ENCODE assay signal across 27 mouse cellular contexts in genomic region chr19:32199133-32199532, GRCm38 (mm10).
DNase-seq lines count a peak whose midpoint lies in the region; ATAC-seq and TF ChIP-seq lines count a peak whose summit lies in the region.
"Had no signal": no experiment of that assay in that cellular context is flagged by ENCODE, and none has a peak within 500 bp of the region (broad histone marks: within the 10 kb centered on the region; RNA-seq: fewer than 3 reads in every experiment).

No protein-coding gene starts in this region.

- H3K4me2 ChIP-seq in lung, embryonic 14.5 days: no peak overlapping the region
- H3K4me2 ChIP-seq in stomach, embryonic 16.5 days (ENCODE audit: low read depth, low read length): no peak overlapping the region
- no peak overlapping the region for H3K4me2 ChIP-seq in stomach, postnatal 0 days (replicated peaks; ENCODE audit: low read depth)
- H3K4me2 ChIP-seq: embryonic facial prominence, embryonic 13.5 days; forebrain, embryonic 13.5 days; heart, embryonic 15.5 days; hindbrain, embryonic 14.5 days; limb, embryonic 12.5 days; liver, embryonic 11.5 days; midbrain, embryonic 13.5 days had no signal

- no peaks in the 10 kb centered on the region for H3K36me3 ChIP-seq in heart, embryonic 10.5 days
- no peaks in the 10 kb centered on the region for H3K36me3 ChIP-seq in lung, embryonic 14.5 days (ENCODE audit: insufficient read depth)
- no peaks in the 10 kb centered on the region for H3K36me3 ChIP-seq in stomach, embryonic 16.5 days (ENCODE audit: control insufficient read depth, insufficient read depth, low read length)
- no peaks in the 10 kb centered on the region for H3K36me3 ChIP-seq in stomach, postnatal 0 days (ENCODE audit: control insufficient read depth, insufficient read depth, low read length)
- H3K36me3 ChIP-seq: embryonic facial prominence, embryonic 13.5 days; heart, embryonic 15.5 days; limb, embryonic 12.5 days; midbrain, embryonic 13.5 days had no signal

- TF ChIP-seq EP300 in stomach, postnatal 0 days (optimal IDR thresholded peaks at IDR 0.05): no peak

- H3K9ac ChIP-seq in lung, embryonic 14.5 days: no peak overlapping the region
- no peak overlapping the region for H3K9ac ChIP-seq in stomach, embryonic 16.5 days (ENCODE audit: low read length)
- H3K9ac ChIP-seq in stomach, postnatal 0 days (ENCODE audit: low read length): no peak overlapping the region
- H3K9ac ChIP-seq: embryonic facial prominence, embryonic 13.5 days; forebrain, embryonic 13.5 days; heart, embryonic 15.5 days; hindbrain, embryonic 14.5 days; limb, embryonic 12.5 days; midbrain, embryonic 13.5 days had no signal

- no peak for DNase-seq in heart, embryonic 10.5 days (ENCODE audit: low spot score)
- DNase-seq in heart, adult 9 months (ENCODE audit: low spot score in 2 of 2): no peak
- DNase-seq in lung, embryonic 14.5 days: no peak
- no peak for DNase-seq in lung, postnatal 14 days
- no peak for DNase-seq in stomach, postnatal 0 days (ENCODE audit: low spot score)
- peak; percentile 15 for DNase-seq in naive thymus-derived CD4-positive, alpha-beta T cell, adult 2 months (ENCODE audit: low read depth)
- DNase-seq: adrenal gland, postnatal 14 days; cerebellum, adult 11 months; cerebellum, adult 9-10 months; gastrocnemius, postnatal 25 days; kidney, postnatal 10 days; layer of hippocampus, adult 9-11 months; retina, postnatal 1 day; right cerebral cortex, postnatal 14 days; thymus, adult 2 months; thymus, postnatal 36 days had no signal

- peaks cover 64% of the 10 kb centered on the region for H3K4me1 ChIP-seq in heart, embryonic 10.5 days
- peaks cover 10% of the 10 kb centered on the region for H3K4me1 ChIP-seq in lung, embryonic 14.5 days (ENCODE audit: insufficient read depth)
- H3K4me1 ChIP-seq in stomach, embryonic 16.5 days (ENCODE audit: control insufficient read depth, insufficient read depth, low read length): peaks cover 19% of the 10 kb centered on the region; the same call in 1 of the 2 replicates
- 0 out of 2 replicates have a peak, but pooled peaks cover 6% of the 10 kb centered on the region for H3K4me1 ChIP-seq in stomach, postnatal 0 days (replicated peaks; ENCODE audit: control insufficient read depth, insufficient read depth)
- H3K4me1 ChIP-seq: forebrain, embryonic 13.5 days; limb, embryonic 12.5 days had no signal

- H3K9me3 ChIP-seq in heart, embryonic 10.5 days: no peaks in the 10 kb centered on the region
- H3K9me3 ChIP-seq in lung, embryonic 14.5 days (ENCODE audit: low read depth, low read length): no peaks in the 10 kb centered on the region
- no peaks in the 10 kb centered on the region for H3K9me3 ChIP-seq in stomach, embryonic 16.5 days (replicated peaks; ENCODE audit: control insufficient read depth, low read length)
- H3K9me3 ChIP-seq in stomach, postnatal 0 days (ENCODE audit: control insufficient read depth, low read length): no peaks in the 10 kb centered on the region
- H3K9me3 ChIP-seq: embryonic facial prominence, embryonic 13.5 days; forebrain, embryonic 13.5 days; heart, embryonic 15.5 days; limb, embryonic 12.5 days; midbrain, embryonic 13.5 days had no signal

- no peak overlapping the region for H3K4me3 ChIP-seq in heart, embryonic 10.5 days
- H3K4me3 ChIP-seq in lung, embryonic 14.5 days (ENCODE audit: low read depth, low read length): no peak overlapping the region
- no peak overlapping the region for H3K4me3 ChIP-seq in stomach, embryonic 16.5 days (replicated peaks; ENCODE audit: low read length)
- no peak overlapping the region for H3K4me3 ChIP-seq in stomach, postnatal 0 days (ENCODE audit: low read depth, low read length)
- H3K4me3 ChIP-seq: embryonic facial prominence, embryonic 13.5 days; forebrain, embryonic 13.5 days; heart, embryonic 15.5 days; left cerebral cortex, adult 2 months; limb, embryonic 12.5 days; midbrain, embryonic 13.5 days had no signal

- ATAC-seq in lung, embryonic 14.5 days (ENCODE audit: insufficient read depth): no peak
- ATAC-seq in stomach, embryonic 16.5 days (ENCODE audit: insufficient read depth, low FRiP score): 0 out of 2 replicates have a peak, but pooled peaks have one; percentile 33
- no peak for ATAC-seq in stomach, postnatal 0 days (ENCODE audit: low FRiP score, low TSS enrichment)
- ATAC-seq: CD4-positive, CD25-positive, alpha-beta regulatory T cell, adult 4 months; forebrain, embryonic 13.5 days; intestine, postnatal 0 days; midbrain, embryonic 13.5 days had no signal

- WGBS in heart, embryonic 10.5 days: 78% methylated on average over 5 of the region's 5 CpGs
- 86% methylated on average over 5 of the region's 5 CpGs for WGBS in lung, embryonic 14.5 days
- 91% methylated on average over 5 of the region's 5 CpGs for WGBS in stomach, embryonic 16.5 days
- WGBS in stomach, postnatal 0 days: 92% methylated on average over 5 of the region's 5 CpGs

- TF ChIP-seq CTCF in lung, embryonic 14.5 days (IDR thresholded peaks at IDR 0.05; ENCODE audit: low read depth): no peak
- no peak for TF ChIP-seq CTCF in stomach, postnatal 0 days (IDR thresholded peaks at IDR 0.05; ENCODE audit: low read depth)

- peak overlapping the region; percentile 56 for H3K27ac ChIP-seq in heart, embryonic 10.5 days
- H3K27ac ChIP-seq in lung, embryonic 14.5 days (ENCODE audit: low read depth): 0 out of 2 replicates have a peak overlapping the region, but pooled peaks have one; percentile 42
- H3K27ac ChIP-seq in stomach, embryonic 16.5 days (ENCODE audit: low read length): no peak overlapping the region
- no peak overlapping the region for H3K27ac ChIP-seq in stomach, postnatal 0 days (replicated peaks)
- H3K27ac ChIP-seq: embryonic facial prominence, embryonic 13.5 days; forebrain, embryonic 13.5 days; hindbrain, embryonic 14.5 days; left cerebral cortex, adult 2 months; limb, embryonic 12.5 days; midbrain, embryonic 13.5 days had no signal

- H3K27me3 ChIP-seq in heart, embryonic 10.5 days (ENCODE audit: insufficient read depth, poor library complexity, severe bottlenecking): no peaks in the 10 kb centered on the region
- no peaks in the 10 kb centered on the region for H3K27me3 ChIP-seq in lung, embryonic 14.5 days (ENCODE audit: insufficient read depth, low read length)
- no peaks in the 10 kb centered on the region for H3K27me3 ChIP-seq in stomach, embryonic 16.5 days (ENCODE audit: control insufficient read depth, insufficient read depth, low read length)
- H3K27me3 ChIP-seq in stomach, postnatal 0 days (ENCODE audit: control insufficient read depth, insufficient read depth, low read length): no peaks in the 10 kb centered on the region
- H3K27me3 ChIP-seq: embryonic facial prominence, embryonic 13.5 days; forebrain, embryonic 13.5 days; heart, embryonic 15.5 days; limb, embryonic 12.5 days; midbrain, embryonic 13.5 days had no signal

Comparison
In these comparisons a context has a peak if more than half of its experiments do, and no peak if none do; other contexts are left out.
1. H3K27ac ChIP-seq: peak in heart, embryonic 10.5 days (single experiment) and lung, embryonic 14.5 days (single experiment); none in stomach, embryonic 16.5 days (single experiment) and stomach, postnatal 0 days (single experiment).